13 mouse cellular contexts compared by ENCODE assay signal in genomic region chr4:119274627-119275026, GRCm38 (mm10). TPM values are rescaled to one million over a fixed set of nuclear protein-coding genes. Genes with fewer than 3 reads are reported as not detected.
DNase-seq lines count a peak whose midpoint lies in the region; ATAC-seq lines count a peak whose summit lies in the region.
"Had no signal": no experiment of that assay in that cellular context is flagged by ENCODE, and none has a peak within 500 bp of the region (broad histone marks: within the 10 kb centered on the region; RNA-seq: fewer than 3 reads in every experiment).

No protein-coding gene starts in this region.

- H3K4me1 ChIP-seq in lung, embryonic 15.5 days = no peaks in the 10 kb centered on the region
- H3K4me1 ChIP-seq: midbrain, embryonic 12.5 days; stomach, embryonic 15.5 days had no signal

- no peak overlapping the region for H3K9ac ChIP-seq in lung, embryonic 15.5 days
- H3K9ac ChIP-seq: midbrain, embryonic 12.5 days; stomach, embryonic 15.5 days had no signal

- no peaks in the 10 kb centered on the region for H3K27me3 ChIP-seq in lung, embryonic 15.5 days
- H3K27me3 ChIP-seq: midbrain, embryonic 12.5 days; stomach, embryonic 15.5 days had no signal

- H3K4me3 ChIP-seq in lung, embryonic 15.5 days = no peak overlapping the region
- H3K4me3 ChIP-seq: midbrain, embryonic 12.5 days; stomach, embryonic 15.5 days had no signal

- peak; percentile 59 for DNase-seq in gastrocnemius, adult 18-20 months (ENCODE audit: low spot score)
- DNase-seq in gastrocnemius, adult 8-10 months (ENCODE audit: low spot score in 2 of 2) = no peak
- DNase-seq in MN1 (ENCODE audit: low spot score) = peak; percentile 47
- DNase-seq in heart, postnatal 10 days = peak; percentile 68 to 75
- no peak for DNase-seq in adrenal gland, adult 8-10 months
- DNase-seq: cerebellum, postnatal 25 days had no signal

- H3K9me3 ChIP-seq in lung, embryonic 15.5 days = no peaks in the 10 kb centered on the region
- H3K9me3 ChIP-seq: midbrain, embryonic 12.5 days; stomach, embryonic 15.5 days had no signal

- intact Hi-C loops in heart, postnatal 10 days (cut with DNase I) = loop anchor here (1.0 to 2.0 kb wide), 2 partner anchors 18 to 27 kb away; no protein-coding TSS in a partner anchor

- peaks cover 85% of the 10 kb centered on the region for H3K36me3 ChIP-seq in lung, embryonic 15.5 days

- 71% methylated on average over 1 of the region's 1 CpGs for WGBS in lung, embryonic 15.5 days

- ATAC-seq in lung, embryonic 15.5 days (ENCODE audit: borderline replicate concordance, extremely low read depth, low FRiP score, low TSS enrichment) = no peak
- no peak for ATAC-seq in cerebellum, adult (ENCODE audit: insufficient number of reproducible peaks, low FRiP score, low TSS enrichment)
- no peak for ATAC-seq in frontal cortex, adult (ENCODE audit: low TSS enrichment)
- ATAC-seq: hindbrain, embryonic 16.5 days had no signal

- H3K27ac ChIP-seq in lung, embryonic 15.5 days = peak overlapping the region; percentile 46
- H3K27ac ChIP-seq: midbrain, embryonic 12.5 days; stomach, embryonic 15.5 days had no signal

- H3K4me2 ChIP-seq in lung, embryonic 15.5 days = no peak overlapping the region
- H3K4me2 ChIP-seq: midbrain, embryonic 12.5 days; stomach, embryonic 15.5 days had no signal

RNA-seq across cellular contexts. Expression of gene Cldn19, which starts 19.4 kb away (rescaled TPM):
- total RNA-seq in gastrocnemius, adult 18-20 months (2021) = 1 to 10 TPM; 1.3 to 1.9 TPM
- 1 to 10 TPM in 2 of 4 experiments, under 1 TPM in 2; 0.46 to 1.1 (median 0.95) TPM for total RNA-seq in gastrocnemius, adult 8-10 months (2022)
- total RNA-seq in heart, postnatal 10 days (2021) = under 1 TPM; 0.17 to 0.43 TPM
- polyA plus RNA-seq in lung, embryonic 15.5 days (2015; fragmentation: Nextera tagmentation; extraction: Ambion mirVana) = not detected in 2 replicates
- total RNA-seq in adrenal gland, adult 8-10 months (2022) = under 1 TPM in 3 of 4 experiments, not detected in 1; 0.06 to 0.40 (median 0.28) TPM
- total RNA-seq: neutrophil, adult 5-6 weeks had no signal
- polyA plus RNA-seq: stomach, embryonic 15.5 days had no signal

RNA-seq across cellular contexts. Expression of gene Ybx1, which starts 19.8 kb away (rescaled TPM):
- total RNA-seq in gastrocnemius, adult 18-20 months (2021) = 100 to 1,000 TPM; 659 to 760 TPM
- 100 to 1,000 TPM; 604 to 694 (median 660) TPM for total RNA-seq in gastrocnemius, adult 8-10 months (2022)
- total RNA-seq in heart, postnatal 10 days (2021) = 100 to 1,000 TPM; 750 to 806 TPM
- 635 and 678 TPM in 2 replicates for polyA plus RNA-seq in lung, embryonic 15.5 days (2015; fragmentation: Nextera tagmentation; extraction: Ambion mirVana)
- total RNA-seq in adrenal gland, adult 8-10 months (2022) = 100 to 1,000 TPM; 443 to 619 (median 512) TPM

RNA-seq across cellular contexts. Expression of gene P3h1, which starts 41.9 kb away (rescaled TPM):
- 1 to 10 TPM; 9.1 to 9.4 TPM for total RNA-seq in gastrocnemius, adult 18-20 months (2021)
- total RNA-seq in gastrocnemius, adult 8-10 months (2022) = 10 to 100 TPM; 10.6 to 12.0 (median 11.1) TPM
- total RNA-seq in heart, postnatal 10 days (2021) = 10 to 100 TPM; 23.5 to 24.7 TPM
- 38.0 and 38.4 TPM in 2 replicates for polyA plus RNA-seq in lung, embryonic 15.5 days (2015; fragmentation: Nextera tagmentation; extraction: Ambion mirVana)
- total RNA-seq in adrenal gland, adult 8-10 months (2022) = 10 to 100 TPM; 26.1 to 35.2 (median 28.6) TPM

RNA-seq across cellular contexts. Expression of gene AU022252, which starts 42.1 kb away (rescaled TPM):
- 10 to 100 TPM; 24.6 to 28.2 TPM for total RNA-seq in gastrocnemius, adult 18-20 months (2021)
- 10 to 100 TPM; 29.7 to 35.6 (median 31.5) TPM for total RNA-seq in gastrocnemius, adult 8-10 months (2022)
- 10 to 100 TPM; 13.8 to 18.2 TPM for total RNA-seq in heart, postnatal 10 days (2021)
- 34.4 and 40.8 TPM in 2 replicates for polyA plus RNA-seq in lung, embryonic 15.5 days (2015; fragmentation: Nextera tagmentation; extraction: Ambion mirVana)
- total RNA-seq in adrenal gland, adult 8-10 months (2022) = 10 to 100 TPM; 19.4 to 42.9 (median 27.2) TPM

RNA-seq across cellular contexts. Expression of gene Ppih, which starts 45.7 kb away (rescaled TPM):
- total RNA-seq in gastrocnemius, adult 18-20 months (2021) = 1 to 10 TPM; 7.9 to 8.8 TPM
- total RNA-seq in gastrocnemius, adult 8-10 months (2022) = 10 to 100 TPM in 1 of 4 experiments, 1 to 10 TPM in 3; 6.3 to 10.0 (median 7.4) TPM
- total RNA-seq in heart, postnatal 10 days (2021) = 10 to 100 TPM; 15.1 to 15.4 TPM
- 102 and 115 TPM in 2 replicates for polyA plus RNA-seq in lung, embryonic 15.5 days (2015; fragmentation: Nextera tagmentation; extraction: Ambion mirVana)
- 10 to 100 TPM; 17.7 to 25.4 (median 24.3) TPM for total RNA-seq in adrenal gland, adult 8-10 months (2022)

Comparison
In these comparisons a context has a peak if more than half of its experiments do, and no peak if none do; other contexts are left out.
1. DNase-seq: peak in gastrocnemius, adult 18-20 months (single experiment), MN1 (single experiment) and heart, postnatal 10 days (2 of 2); none in gastrocnemius, adult 8-10 months (0 of 2) and adrenal gland, adult 8-10 months (single experiment).